17 mouse cellular contexts compared by ENCODE assay signal in genomic region chr11:94987341-94987740, GRCm38 (mm10). TPM values are rescaled to one million over a fixed set of nuclear protein-coding genes. Genes with fewer than 3 reads are reported as not detected.
DNase-seq lines count a peak whose midpoint lies in the region; ATAC-seq and TF ChIP-seq lines count a peak whose summit lies in the region.
"Had no signal": no experiment of that assay in that cellular context is flagged by ENCODE, and none has a peak within 500 bp of the region (broad histone marks: within the 10 kb centered on the region; RNA-seq: fewer than 3 reads in every experiment).

No protein-coding gene starts in this region.

- peak overlapping the region; percentile 21; the same call in 1 of the 2 replicates for H3K9ac ChIP-seq in neural tube, embryonic 12.5 days
- H3K9ac ChIP-seq in neural tube, embryonic 15.5 days (replicated peaks) = no peak overlapping the region
- H3K9ac ChIP-seq in stomach, embryonic 16.5 days (ENCODE audit: low read length) = peak overlapping the region; percentile 95; the same call in 1 of the 2 replicates
- H3K9ac ChIP-seq: intestine, embryonic 15.5 days; midbrain, embryonic 12.5 days had no signal

- DNase-seq in heart, embryonic 10.5 days (ENCODE audit: low spot score) = no peak
- DNase-seq in heart, adult 18-20 months = no peak
- DNase-seq in spleen, postnatal 4 days (ENCODE audit: low spot score in 2 of 2) = no peak
- DNase-seq in left cerebral cortex, postnatal 10 days (ENCODE audit: extremely low spot score in 1 of 2, low spot score in 2 of 2) = no peak
- DNase-seq: embryo, embryonic 11 days; gastrocnemius, postnatal 36 days; heart, postnatal 4 days; left cerebral cortex, postnatal 4 days had no signal

- H3K36me3 ChIP-seq in heart, embryonic 10.5 days = no peaks in the 10 kb centered on the region
- no peaks in the 10 kb centered on the region for H3K36me3 ChIP-seq in neural tube, embryonic 12.5 days
- H3K36me3 ChIP-seq in neural tube, embryonic 15.5 days = no peaks in the 10 kb centered on the region
- H3K36me3 ChIP-seq in stomach, embryonic 16.5 days (ENCODE audit: control insufficient read depth, insufficient read depth, low read length) = no peaks in the 10 kb centered on the region
- H3K36me3 ChIP-seq: intestine, embryonic 15.5 days; midbrain, embryonic 12.5 days had no signal

- no peak for TF ChIP-seq POLR2A in cortical plate, adult 2 months (IDR thresholded peaks at IDR 0.05; ENCODE audit: extremely low read depth, insufficient read depth, low read length)

- H3K4me2 ChIP-seq in neural tube, embryonic 12.5 days (replicated peaks) = no peak overlapping the region
- no peak overlapping the region for H3K4me2 ChIP-seq in neural tube, embryonic 15.5 days
- H3K4me2 ChIP-seq in stomach, embryonic 16.5 days (ENCODE audit: low read depth, low read length) = no peak overlapping the region
- H3K4me2 ChIP-seq: intestine, embryonic 15.5 days; midbrain, embryonic 12.5 days had no signal

- H3K27ac ChIP-seq in heart, embryonic 10.5 days = peak overlapping the region; percentile 96
- H3K27ac ChIP-seq in neural tube, embryonic 12.5 days = no peak overlapping the region
- H3K27ac ChIP-seq in neural tube, embryonic 15.5 days (replicated peaks) = no peak overlapping the region
- peak overlapping the region; percentile 55 for H3K27ac ChIP-seq in cortical plate, adult 2 months (ENCODE audit: insufficient read depth, low read length)
- H3K27ac ChIP-seq in stomach, embryonic 16.5 days (ENCODE audit: low read length) = peak overlapping the region; percentile 97
- H3K27ac ChIP-seq: intestine, embryonic 15.5 days; midbrain, embryonic 12.5 days had no signal

- H3K9me3 ChIP-seq in heart, embryonic 10.5 days = no peaks in the 10 kb centered on the region
- H3K9me3 ChIP-seq in neural tube, embryonic 12.5 days = no peaks in the 10 kb centered on the region
- no peaks in the 10 kb centered on the region for H3K9me3 ChIP-seq in neural tube, embryonic 15.5 days (replicated peaks)
- H3K9me3 ChIP-seq in stomach, embryonic 16.5 days (replicated peaks; ENCODE audit: control insufficient read depth, low read length) = no peaks in the 10 kb centered on the region
- H3K9me3 ChIP-seq: intestine, embryonic 15.5 days; midbrain, embryonic 12.5 days had no signal

- no peak for TF ChIP-seq CTCF in cortical plate, adult 2 months (IDR thresholded peaks at IDR 0.05; ENCODE audit: extremely low read depth, insufficient read depth, low read length)

- WGBS in heart, embryonic 10.5 days = 52% methylated on average over 6 of the region's 6 CpGs
- 68% methylated on average over 6 of the region's 6 CpGs for WGBS in neural tube, embryonic 12.5 days
- WGBS in neural tube, embryonic 15.5 days = 65% methylated on average over 6 of the region's 6 CpGs
- 51% methylated on average over 6 of the region's 6 CpGs for WGBS in stomach, embryonic 16.5 days

- ATAC-seq in neural tube, embryonic 12.5 days (ENCODE audit: low FRiP score, low read depth) = no peak
- no peak for ATAC-seq in neural tube, embryonic 15.5 days (ENCODE audit: low FRiP score)
- ATAC-seq in stomach, embryonic 16.5 days (ENCODE audit: insufficient read depth, low FRiP score) = no peak
- ATAC-seq: forebrain, embryonic 14.5 days; intestine, embryonic 15.5 days had no signal

- intact Hi-C loops in left cerebral cortex, postnatal 10 days (cut with DNase I) = no loop called here

- H3K4me1 ChIP-seq in heart, embryonic 10.5 days = peaks cover 62% of the 10 kb centered on the region
- peaks cover 21% of the 10 kb centered on the region for H3K4me1 ChIP-seq in neural tube, embryonic 12.5 days
- H3K4me1 ChIP-seq in neural tube, embryonic 15.5 days = peaks cover 36% of the 10 kb centered on the region
- peaks cover 7% of the 10 kb centered on the region; the same call in 1 of the 2 replicates for H3K4me1 ChIP-seq in cortical plate, adult 2 months (ENCODE audit: control insufficient read depth, insufficient read depth, low read length)
- H3K4me1 ChIP-seq in stomach, embryonic 16.5 days (ENCODE audit: control insufficient read depth, insufficient read depth, low read length) = peaks cover 35% of the 10 kb centered on the region

- no peaks in the 10 kb centered on the region for H3K27me3 ChIP-seq in heart, embryonic 10.5 days (ENCODE audit: insufficient read depth, poor library complexity, severe bottlenecking)
- no peaks in the 10 kb centered on the region for H3K27me3 ChIP-seq in neural tube, embryonic 12.5 days (replicated peaks)
- H3K27me3 ChIP-seq in neural tube, embryonic 15.5 days (replicated peaks) = no peaks in the 10 kb centered on the region
- no peaks in the 10 kb centered on the region for H3K27me3 ChIP-seq in stomach, embryonic 16.5 days (ENCODE audit: control insufficient read depth, insufficient read depth, low read length)
- H3K27me3 ChIP-seq: intestine, embryonic 15.5 days; midbrain, embryonic 12.5 days had no signal

- no peak overlapping the region for H3K4me3 ChIP-seq in heart, embryonic 10.5 days
- H3K4me3 ChIP-seq in neural tube, embryonic 12.5 days = no peak overlapping the region
- no peak overlapping the region for H3K4me3 ChIP-seq in neural tube, embryonic 15.5 days (replicated peaks)
- no peak overlapping the region for H3K4me3 ChIP-seq in cortical plate, adult 2 months (ENCODE audit: insufficient read depth, low read length)
- H3K4me3 ChIP-seq in stomach, embryonic 16.5 days (replicated peaks; ENCODE audit: low read length) = no peak overlapping the region
- H3K4me3 ChIP-seq: intestine, embryonic 15.5 days; midbrain, embryonic 12.5 days had no signal

RNA-seq across cellular contexts. Expression of gene Ppp1r9b, which starts 3.5 kb away (rescaled TPM):
- polyA plus RNA-seq in heart, embryonic 10.5 days (2016; fragmentation: Nextera tagmentation; extraction: Ambion mirVana) = 8.5 and 12.5 TPM in 2 replicates
- 10 to 100 TPM; 44.8 to 47.2 TPM for total RNA-seq in heart, adult 18-20 months (2021)
- 18.2 and 19.7 TPM in 2 replicates for polyA plus RNA-seq in neural tube, embryonic 12.5 days (2016; fragmentation: Nextera tagmentation; extraction: Ambion mirVana)
- 18.8 TPM in 2 replicates for polyA plus RNA-seq in neural tube, embryonic 15.5 days (2015; fragmentation: Nextera tagmentation; extraction: Ambion mirVana)
- 284 and 326 TPM in 2 replicates for polyA plus RNA-seq in cortical plate, adult 2 months (2012; rRNA removed)
- 6.6 and 8.0 TPM in 2 replicates for polyA plus RNA-seq in stomach, embryonic 16.5 days (2015; fragmentation: Nextera tagmentation; extraction: Ambion mirVana)
- total RNA-seq in left cerebral cortex, postnatal 10 days (2021) = 100 to 1,000 TPM; 388 to 414 TPM

RNA-seq across cellular contexts. Expression of gene Sgca, which starts 11.2 kb away (rescaled TPM):
- 12.5 and 25.8 TPM in 2 replicates for polyA plus RNA-seq in heart, embryonic 10.5 days (2016; fragmentation: Nextera tagmentation; extraction: Ambion mirVana)
- 100 to 1,000 TPM; 182 to 184 TPM for total RNA-seq in heart, adult 18-20 months (2021)
- polyA plus RNA-seq in neural tube, embryonic 12.5 days (2016; fragmentation: Nextera tagmentation; extraction: Ambion mirVana) = 0.80 and 0.90 TPM in 2 replicates
- 0.77 and 1.4 TPM in 2 replicates for polyA plus RNA-seq in neural tube, embryonic 15.5 days (2015; fragmentation: Nextera tagmentation; extraction: Ambion mirVana)
- 1.6 and 1.8 TPM in 2 replicates for polyA plus RNA-seq in cortical plate, adult 2 months (2012; rRNA removed)
- 0.41 and 3.2 TPM in 2 replicates for polyA plus RNA-seq in stomach, embryonic 16.5 days (2015; fragmentation: Nextera tagmentation; extraction: Ambion mirVana)
- under 1 TPM in 1 of 2 experiments, not detected in 1; 0.41 TPM for total RNA-seq in left cerebral cortex, postnatal 10 days (2021)
- total RNA-seq: left cerebral cortex, postnatal 4 days had no signal
- polyA plus RNA-seq: forebrain, embryonic 14.5 days; intestine, embryonic 15.5 days; midbrain, embryonic 12.5 days; neural tube, embryonic 14.5 days had no signal

RNA-seq across cellular contexts. Expression of gene Hils1, which starts 19.9 kb away (rescaled TPM):
- 0.22 TPM in 1 of 2 replicates, not detected in the other for polyA plus RNA-seq in heart, embryonic 10.5 days (2016; fragmentation: Nextera tagmentation; extraction: Ambion mirVana)
- not detected for total RNA-seq in heart, adult 18-20 months (2021)
- polyA plus RNA-seq in neural tube, embryonic 12.5 days (2016; fragmentation: Nextera tagmentation; extraction: Ambion mirVana) = not detected in 2 replicates
- not detected in 2 replicates for polyA plus RNA-seq in neural tube, embryonic 15.5 days (2015; fragmentation: Nextera tagmentation; extraction: Ambion mirVana)
- not detected in 2 replicates for polyA plus RNA-seq in cortical plate, adult 2 months (2012; rRNA removed)
- not detected in 2 replicates for polyA plus RNA-seq in stomach, embryonic 16.5 days (2015; fragmentation: Nextera tagmentation; extraction: Ambion mirVana)
- total RNA-seq in left cerebral cortex, postnatal 10 days (2021) = not detected
- total RNA-seq: gastrocnemius, postnatal 36 days; heart, postnatal 4 days had no signal
- polyA plus RNA-seq: forebrain, embryonic 14.5 days; intestine, embryonic 15.5 days; lung, embryonic 16.5 days; midbrain, embryonic 12.5 days; neural tube, embryonic 14.5 days had no signal

RNA-seq across cellular contexts. Expression of gene Samd14, which starts 22.3 kb away (rescaled TPM):
- 15.1 and 18.8 TPM in 2 replicates for polyA plus RNA-seq in heart, embryonic 10.5 days (2016; fragmentation: Nextera tagmentation; extraction: Ambion mirVana)
- total RNA-seq in heart, adult 18-20 months (2021) = 1 to 10 TPM; 1.1 to 1.9 TPM
- polyA plus RNA-seq in neural tube, embryonic 12.5 days (2016; fragmentation: Nextera tagmentation; extraction: Ambion mirVana) = 101 and 106 TPM in 2 replicates
- polyA plus RNA-seq in neural tube, embryonic 15.5 days (2015; fragmentation: Nextera tagmentation; extraction: Ambion mirVana) = 139 and 167 TPM in 2 replicates
- 17.8 and 18.0 TPM in 2 replicates for polyA plus RNA-seq in cortical plate, adult 2 months (2012; rRNA removed)
- polyA plus RNA-seq in stomach, embryonic 16.5 days (2015; fragmentation: Nextera tagmentation; extraction: Ambion mirVana) = 14.7 and 15.9 TPM in 2 replicates
- 10 to 100 TPM; 98.6 to 99.6 TPM for total RNA-seq in left cerebral cortex, postnatal 10 days (2021)

RNA-seq across cellular contexts. Expression of gene Col1a1, which starts 51.3 kb away (rescaled TPM):
- polyA plus RNA-seq in heart, embryonic 10.5 days (2016; fragmentation: Nextera tagmentation; extraction: Ambion mirVana) = 146 and 311 TPM in 2 replicates
- 10 to 100 TPM; 43.0 to 53.3 TPM for total RNA-seq in heart, adult 18-20 months (2021)
- 209 and 219 TPM in 2 replicates for polyA plus RNA-seq in neural tube, embryonic 12.5 days (2016; fragmentation: Nextera tagmentation; extraction: Ambion mirVana)
- 317 and 375 TPM in 2 replicates for polyA plus RNA-seq in neural tube, embryonic 15.5 days (2015; fragmentation: Nextera tagmentation; extraction: Ambion mirVana)
- polyA plus RNA-seq in cortical plate, adult 2 months (2012; rRNA removed) = 4.3 and 4.9 TPM in 2 replicates
- polyA plus RNA-seq in stomach, embryonic 16.5 days (2015; fragmentation: Nextera tagmentation; extraction: Ambion mirVana) = 2,066 and 2,076 TPM in 2 replicates
- total RNA-seq in left cerebral cortex, postnatal 10 days (2021) = 10 to 100 TPM; 53.2 to 64.0 TPM

Comparison
In these comparisons a context has a peak if more than half of its experiments do, and no peak if none do; other contexts are left out.
1. H3K27ac ChIP-seq: peak in heart, embryonic 10.5 days (single experiment), cortical plate, adult 2 months (single experiment) and stomach, embryonic 16.5 days (single experiment); none in neural tube, embryonic 12.5 days (single experiment) and neural tube, embryonic 15.5 days (single experiment).
2. RNA of gene Ppp1r9b, which starts 3.5 kb away (polyA plus RNA-seq): 284 to 326 TPM in cortical plate, adult 2 months; 18.8 TPM in neural tube, embryonic 15.5 days, 18.2 to 19.7 TPM in neural tube, embryonic 12.5 days, 8.5 to 12.5 TPM in heart, embryonic 10.5 days and 6.6 to 8.0 TPM in stomach, embryonic 16.5 days; every median in the first group is over 10 times any median in the second.